Mouse (Mus musculus): Measurements from ENCODE around the gene Ccdc6. TPM values are rescaled to one million over a fixed set of nuclear protein-coding genes. Genes with fewer than 3 reads are reported as not detected.
A peak's percentile ranks its signal among the peaks of the same experiment; 100 is the strongest.

Ccdc6 gene
- total and polyA plus RNA-seq, 3 experiments: 21.1 to 93.8 (median 22.2) TPM

GRCm38 (mm10) chr10:70120671-70121405 is 23.9 kb downstream of the Ccdc6 start:
- no peaks in the 10 kb centered on the region for H3K27me3 ChIP-seq (ENCODE audit: insufficient read depth, low read length)
- no peak for DNase-seq (ENCODE audit: low spot score)
- peak overlapping the region; percentile 11; the same call in 1 of the 2 replicates for H3K4me3 ChIP-seq (ENCODE audit: low read depth, low read length)
- no peak for TF ChIP-seq GATA2 (IDR thresholded peaks at IDR 0.05; ENCODE audit: borderline replicate concordance, low read depth, low read length)
- TF ChIP-seq TAL1 (conservative IDR thresholded peaks at IDR 0.05; ENCODE audit: low read depth, low read length): no peak
- no peak for TF ChIP-seq GATA1 (IDR thresholded peaks at IDR 0.05; ENCODE audit: borderline replicate concordance, low read length)
- TF ChIP-seq POLR2AphosphoS5 (IDR thresholded peaks at IDR 0.05; ENCODE audit: insufficient replicate concordance, low read depth, low read length): no peak
- TF ChIP-seq CTCF (IDR thresholded peaks at IDR 0.05; ENCODE audit: low read depth, low read length): no peak
- H3K36me3 ChIP-seq (replicated peaks): peaks cover 38% of the 10 kb centered on the region
- H3K4me1 ChIP-seq (ENCODE audit: insufficient read depth, low read depth, low read length): peaks cover 62% of the 10 kb centered on the region
- peak; percentile 52 for ATAC-seq (ENCODE audit: extremely low read depth, insufficient number of reproducible peaks, low FRiP score, poor library complexity, severe bottlenecking)
- H3K9me3 ChIP-seq (replicated peaks): no peaks in the 10 kb centered on the region

DNA sequence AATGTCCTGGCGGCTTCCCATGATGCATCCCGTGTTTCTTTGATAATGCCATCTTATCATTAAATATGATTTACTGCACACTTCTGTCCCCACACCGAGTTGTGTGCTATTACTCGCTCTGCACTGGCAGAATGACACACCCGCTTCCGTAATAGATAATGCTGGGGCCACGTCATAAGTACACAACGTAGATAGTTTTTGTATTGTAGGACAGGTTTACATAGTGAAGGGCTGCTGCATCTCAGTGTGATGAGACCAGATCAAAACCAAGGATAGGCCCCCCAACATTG is 24.4 kb downstream of the Ccdc6 start:
- Histone ChIP-seq H3K4me1 (ENCODE audit: insufficient read depth, low read depth, low read length) (peaks cover 65% of the 10 kb centered on the region), H3K36me3 (replicated peaks) (peaks cover 38% of the 10 kb centered on the region), H3K4me3 (ENCODE audit: low read depth, low read length) (no peak overlapping the region; the same call in 1 of the 2 replicates), H3K27me3 (ENCODE audit: insufficient read depth, low read length) (no peaks in the 10 kb centered on the region), H3K9me3 (replicated peaks) (no peaks in the 10 kb centered on the region)
- no peak for TF ChIP-seq CTCF (IDR thresholded peaks at IDR 0.05; ENCODE audit: low read depth, low read length)
- DNase-seq (ENCODE audit: low spot score) (no peak), ATAC-seq (ENCODE audit: extremely low read depth, insufficient number of reproducible peaks, low FRiP score, poor library complexity, severe bottlenecking) (no peak; the same call in 1 of the 2 replicates)

DNA sequence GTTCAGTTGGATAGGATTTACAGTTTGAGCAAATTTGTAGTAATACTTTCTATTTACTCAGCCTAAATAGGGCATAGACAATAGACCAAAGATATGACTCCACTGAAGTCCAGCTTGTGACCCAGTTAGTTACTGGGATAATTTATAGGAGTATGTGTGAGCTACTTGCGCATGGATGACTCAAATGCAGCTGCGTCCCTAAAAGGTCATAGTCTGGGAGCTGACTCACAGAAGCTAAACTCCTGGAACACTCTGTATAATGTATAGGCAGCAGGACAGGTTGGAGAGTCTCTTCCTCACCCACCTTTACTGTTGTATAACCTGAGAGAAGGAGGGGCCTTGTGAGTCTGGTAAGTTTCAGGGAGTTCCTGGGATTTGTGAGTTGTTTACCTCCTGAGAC is 26.5 kb downstream of the Ccdc6 start:
- Histone ChIP-seq H3K27me3 (ENCODE audit: insufficient read depth, low read length) (no peaks in the 10 kb centered on the region), H3K36me3 (replicated peaks) (peaks cover 39% of the 10 kb centered on the region), H3K4me3 (ENCODE audit: low read depth, low read length) (no peak overlapping the region), H3K4me1 (ENCODE audit: insufficient read depth, low read depth, low read length) (peaks cover 69% of the 10 kb centered on the region), H3K9me3 (replicated peaks) (no peaks in the 10 kb centered on the region)
- no peak for TF ChIP-seq TAL1 (conservative IDR thresholded peaks at IDR 0.05; ENCODE audit: low read depth, low read length)
- no peak for TF ChIP-seq GATA1 (IDR thresholded peaks at IDR 0.05; ENCODE audit: borderline replicate concordance, low read length)
- TF ChIP-seq CTCF (IDR thresholded peaks at IDR 0.05; ENCODE audit: low read depth, low read length): no peak
- TF ChIP-seq GATA2 (IDR thresholded peaks at IDR 0.05; ENCODE audit: borderline replicate concordance, low read depth, low read length): no peak
- no peak for TF ChIP-seq POLR2AphosphoS5 (IDR thresholded peaks at IDR 0.05; ENCODE audit: insufficient replicate concordance, low read depth, low read length)
- DNase-seq (ENCODE audit: low spot score) (no peak), ATAC-seq (ENCODE audit: extremely low read depth, insufficient number of reproducible peaks, low FRiP score, poor library complexity, severe bottlenecking) (no peak)

DNA sequence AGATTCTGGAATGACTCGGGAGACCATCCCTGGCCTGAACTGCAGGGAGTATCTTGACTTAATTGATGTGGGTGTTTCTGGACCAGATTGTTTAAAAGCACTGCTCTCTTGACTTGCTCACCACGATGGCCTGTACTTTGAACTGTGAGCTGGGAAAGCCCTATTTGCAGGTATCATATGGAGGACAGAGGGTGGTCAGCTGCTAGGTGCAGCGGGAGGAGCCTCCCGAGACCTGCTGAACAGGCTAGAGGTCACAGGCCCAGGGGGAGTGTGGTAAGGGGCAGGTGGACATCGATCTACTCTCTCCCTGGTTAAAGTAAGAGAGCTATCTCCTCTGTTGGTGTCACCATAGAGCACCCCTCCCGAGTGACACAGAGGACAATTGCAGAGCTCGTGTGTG is 28.6 kb downstream of the Ccdc6 start:
- no peaks in the 10 kb centered on the region for H3K9me3 ChIP-seq (replicated peaks)
- TF ChIP-seq CTCF (IDR thresholded peaks at IDR 0.05; ENCODE audit: low read depth, low read length) (no peak), GATA2 (IDR thresholded peaks at IDR 0.05; ENCODE audit: borderline replicate concordance, low read depth, low read length) (no peak), POLR2AphosphoS5 (IDR thresholded peaks at IDR 0.05; ENCODE audit: insufficient replicate concordance, low read depth, low read length) (no peak), GATA1 (IDR thresholded peaks at IDR 0.05; ENCODE audit: borderline replicate concordance, low read length) (no peak), TAL1 (conservative IDR thresholded peaks at IDR 0.05; ENCODE audit: low read depth, low read length) (no peak)
- ATAC-seq (ENCODE audit: extremely low read depth, insufficient number of reproducible peaks, low FRiP score, poor library complexity, severe bottlenecking) (no peak), DNase-seq (ENCODE audit: low spot score) (no peak)
- H3K36me3 ChIP-seq (replicated peaks): peaks cover 58% of the 10 kb centered on the region
- H3K4me1 ChIP-seq (ENCODE audit: insufficient read depth, low read depth, low read length): peaks cover 68% of the 10 kb centered on the region
- no peak overlapping the region for H3K4me3 ChIP-seq (ENCODE audit: low read depth, low read length)
- no peaks in the 10 kb centered on the region for H3K27me3 ChIP-seq (ENCODE audit: insufficient read depth, low read length)

DNA sequence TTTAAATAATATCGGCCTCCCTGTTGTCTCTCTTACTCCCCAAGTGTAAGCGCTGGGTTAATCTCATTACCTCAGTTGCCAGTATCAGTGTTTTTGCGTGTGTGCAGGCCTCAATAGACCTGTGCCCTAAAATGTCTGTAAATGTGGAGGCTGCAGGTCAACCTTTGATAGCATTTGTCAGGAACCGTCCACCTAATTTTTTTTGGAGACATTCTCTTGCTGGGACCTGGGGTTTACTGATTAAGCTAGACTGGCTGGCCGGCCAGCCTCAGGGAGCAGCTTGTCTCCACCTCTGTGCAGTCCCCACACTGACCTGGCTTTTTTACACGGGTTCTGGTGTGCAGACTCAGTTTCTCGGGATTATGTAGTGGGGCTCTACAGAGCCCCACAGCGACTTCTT is 30.4 kb downstream of the Ccdc6 start:
- H3K9me3 ChIP-seq (replicated peaks): no peaks in the 10 kb centered on the region
- peaks cover 58% of the 10 kb centered on the region for H3K36me3 ChIP-seq (replicated peaks)
- peaks cover 68% of the 10 kb centered on the region for H3K4me1 ChIP-seq (ENCODE audit: insufficient read depth, low read depth, low read length)
- TF ChIP-seq GATA1 (IDR thresholded peaks at IDR 0.05; ENCODE audit: borderline replicate concordance, low read length): no peak
- TF ChIP-seq GATA2 (IDR thresholded peaks at IDR 0.05; ENCODE audit: borderline replicate concordance, low read depth, low read length): no peak
- TF ChIP-seq POLR2AphosphoS5 (IDR thresholded peaks at IDR 0.05; ENCODE audit: insufficient replicate concordance, low read depth, low read length): no peak
- H3K27me3 ChIP-seq (ENCODE audit: insufficient read depth, low read length): no peaks in the 10 kb centered on the region
- ATAC-seq (ENCODE audit: extremely low read depth, insufficient number of reproducible peaks, low FRiP score, poor library complexity, severe bottlenecking) (peak; percentile 10; the same call in 1 of the 2 replicates), DNase-seq (ENCODE audit: low spot score) (no peak)
- H3K4me3 ChIP-seq (ENCODE audit: low read depth, low read length): no peak overlapping the region; the same call in 1 of the 2 replicates

DNA sequence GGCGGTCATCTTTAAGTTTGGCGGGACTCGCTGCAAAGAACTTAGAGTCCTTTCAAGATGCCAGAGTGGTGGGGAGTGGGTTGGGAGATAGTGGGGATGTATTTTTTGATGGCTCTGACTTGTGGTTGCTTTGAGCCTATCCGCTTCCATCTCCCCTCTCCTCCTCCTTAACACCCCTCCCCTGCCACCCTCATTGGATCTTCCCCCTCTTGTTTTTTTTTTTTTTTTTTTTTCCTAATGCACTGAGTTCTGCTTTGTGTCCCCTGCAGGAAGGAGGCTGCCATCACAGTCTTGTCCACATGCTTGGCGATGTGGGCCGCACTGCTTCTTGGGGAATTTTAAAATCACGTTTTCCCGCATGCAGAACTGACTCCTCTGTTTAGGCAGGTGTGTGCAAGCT is 31.5 kb downstream of the Ccdc6 start:
- no peak for DNase-seq (ENCODE audit: low spot score)
- Histone ChIP-seq H3K27me3 (ENCODE audit: insufficient read depth, low read length) (no peaks in the 10 kb centered on the region), H3K9me3 (replicated peaks) (no peaks in the 10 kb centered on the region), H3K4me3 (ENCODE audit: low read depth, low read length) (no peak overlapping the region), H3K4me1 (ENCODE audit: insufficient read depth, low read depth, low read length) (peaks cover 79% of the 10 kb centered on the region), H3K36me3 (replicated peaks) (peaks cover 58% of the 10 kb centered on the region)
- TF ChIP-seq GATA1 (IDR thresholded peaks at IDR 0.05; ENCODE audit: borderline replicate concordance, low read length) (no peak), POLR2AphosphoS5 (IDR thresholded peaks at IDR 0.05; ENCODE audit: insufficient replicate concordance, low read depth, low read length) (no peak), TAL1 (conservative IDR thresholded peaks at IDR 0.05; ENCODE audit: low read depth, low read length) (no peak), GATA2 (IDR thresholded peaks at IDR 0.05; ENCODE audit: borderline replicate concordance, low read depth, low read length) (no peak), CTCF (IDR thresholded peaks at IDR 0.05; ENCODE audit: low read depth, low read length) (no peak)
- ATAC-seq (ENCODE audit: extremely low read depth, insufficient number of reproducible peaks, low FRiP score, poor library complexity, severe bottlenecking): no peak
